Mouse (Mus musculus) C2C12 (cell line): Measurements from ENCODE around the gene Acoxl. TPM values are rescaled to one million over a fixed set of nuclear protein-coding genes. Genes with fewer than 3 reads are reported as not detected.

ENCODE experiments used
- H3K27me3 ChIP-seq: one replicate; pipeline ENCODE4 v1.6.1; 2011; ENCODE audit not compliant: control insufficient read depth, insufficient read depth, insufficient read length
- H3K36me3 ChIP-seq: one replicate; pipeline ENCODE4 v1.6.1; 2011; ENCODE audit not compliant: control insufficient read depth, insufficient read depth
- H3K4me3 ChIP-seq: one replicate; pipeline ENCODE4 v1.5.1; 2011; ENCODE audit warnings: mild to moderate bottlenecking, control low read depth; ENCODE audit not compliant: poor library complexity, insufficient read depth, severe bottlenecking
- H3K79me2 ChIP-seq: one replicate; pipeline ENCODE4 v1.6.1; 2011; ENCODE audit not compliant: control insufficient read depth, insufficient read depth
- H3K79me3 ChIP-seq: one replicate; pipeline ENCODE4 v1.6.1; 2011; ENCODE audit warnings: low read depth, control low read depth
- H3ac ChIP-seq: one replicate; pipeline ENCODE3; 2011; ENCODE audit warnings: low read depth; ENCODE audit not compliant: control insufficient read depth, insufficient read length
- CEBPB ChIP-seq: IDR thresholded peaks from one replicate; pipeline ENCODE4 v1.6.1; 2011; ENCODE audit warnings: low read depth, mild to moderate bottlenecking, control low read depth, moderate library complexity
- CTCF ChIP-seq: IDR thresholded peaks from one replicate; pipeline ENCODE4 v1.5.1; 2011; ENCODE audit not compliant: control insufficient read depth, insufficient read depth, insufficient read length
- FOSL1 ChIP-seq: IDR thresholded peaks from one replicate; pipeline ENCODE4 v1.8.0; 2011; ENCODE audit warnings: mild to moderate bottlenecking, low read length; ENCODE audit not compliant: poor library complexity, insufficient read depth, severe bottlenecking
- MAX ChIP-seq: IDR thresholded peaks from one replicate; pipeline ENCODE4 v1.6.1; 2011; ENCODE audit warnings: mild to moderate bottlenecking, control low read depth
- MYOD1 ChIP-seq: IDR thresholded peaks from one replicate; pipeline ENCODE4 v1.6.1; 2011; ENCODE audit warnings: low read depth; ENCODE audit not compliant: control insufficient read depth, insufficient read length
- MYOG ChIP-seq: IDR thresholded peaks from one replicate; pipeline ENCODE4 v1.6.1; 2011; ENCODE audit not compliant: control insufficient read depth, insufficient read length; ENCODE audit errors: extremely low read depth
- USF1 ChIP-seq: IDR thresholded peaks from one replicate; pipeline ENCODE4 v1.6.1; 2011; ENCODE audit warnings: low read depth, mild to moderate bottlenecking, control low read depth, moderate library complexity
- polyA plus RNA-seq: library from polyadenylated mRNA; unstranded; fragments of >200 nt; fragmentation: generic; extraction: Trizol; gene quantifications from one replicate; pipeline ENCODE4 v1.2.1, GENCODE M21; 2012; ENCODE audit warnings: missing spikeins

Acoxl gene
- polyA plus RNA-seq, 1 experiment: not detected

GRCm38 (mm10) chr2:127832103-127832832 is 6.4 kb upstream of the Acoxl start:
- Histone ChIP-seq H3ac (no peak overlapping the region), H3K4me3 (peak overlapping the region; percentile 95), H3K27me3 (peaks cover 4% of the 10 kb centered on the region), H3K79me2 (peaks cover 31% of the 10 kb centered on the region), H3K79me3 (peaks cover 19% of the 10 kb centered on the region), H3K36me3 (peaks cover 18% of the 10 kb centered on the region)
- TF ChIP-seq CTCF (no peak), USF1 (no peak), MYOD1 (no peak), FOSL1 (no peak), MYOG (no peak), MAX (no peak)

- Histone ChIP-seq H3K79me2 (peaks cover 31% of the 10 kb centered on the region), H3K4me3 (no peak overlapping the region), H3ac (no peak overlapping the region), H3K27me3 (peaks cover 4% of the 10 kb centered on the region), H3K79me3 (peaks cover 19% of the 10 kb centered on the region), H3K36me3 (peaks cover 12% of the 10 kb centered on the region)
- TF ChIP-seq CTCF (no peak), FOSL1 (no peak), CEBPB (no peak), MYOD1 (no peak), MYOG (no peak), USF1 (no peak), MAX (no peak)
Observed at GRCm38 (mm10) chr2:127832833-127833190, 5.9 kb upstream of the Acoxl start.

- no peaks in the 10 kb centered on the region for H3K36me3 ChIP-seq
- H3K27me3 ChIP-seq: peaks cover 22% of the 10 kb centered on the region
- no peaks in the 10 kb centered on the region for H3K79me2 ChIP-seq
- H3ac ChIP-seq: no peak overlapping the region
- TF ChIP-seq MAX (no peak), MYOG (no peak), CTCF (no peak), MYOD1 (no peak), FOSL1 (no peak), CEBPB (no peak), USF1 (no peak)
- H3K79me3 ChIP-seq: no peaks in the 10 kb centered on the region
- H3K4me3 ChIP-seq: no peak overlapping the region
Observed at GRCm38 (mm10) chr2:127839425-127839824, 749 bp downstream of the Acoxl start.

- no peaks in the 10 kb centered on the region for H3K36me3 ChIP-seq
- H3K79me3 ChIP-seq: no peaks in the 10 kb centered on the region
- peaks cover 22% of the 10 kb centered on the region for H3K27me3 ChIP-seq
- H3ac ChIP-seq: no peak overlapping the region
- H3K79me2 ChIP-seq: no peaks in the 10 kb centered on the region
- no peak overlapping the region for H3K4me3 ChIP-seq
- TF ChIP-seq CEBPB (no peak), MAX (no peak), FOSL1 (no peak), MYOD1 (no peak), USF1 (no peak), CTCF (no peak), MYOG (no peak)
Observed at GRCm38 (mm10) chr2:127841402-127841801, 2.7 kb downstream of the Acoxl start.

- no peak overlapping the region for H3ac ChIP-seq
- no peaks in the 10 kb centered on the region for H3K36me3 ChIP-seq
- peaks cover 18% of the 10 kb centered on the region for H3K27me3 ChIP-seq
- no peak overlapping the region for H3K4me3 ChIP-seq
- TF ChIP-seq MYOG: no peak
- no peak for TF ChIP-seq MYOD1
- no peak for TF ChIP-seq USF1
- TF ChIP-seq CTCF: no peak
- TF ChIP-seq MAX: no peak
- TF ChIP-seq CEBPB: no peak
- TF ChIP-seq FOSL1: no peak
- no peaks in the 10 kb centered on the region for H3K79me3 ChIP-seq
- H3K79me2 ChIP-seq: no peaks in the 10 kb centered on the region
Observed at GRCm38 (mm10) chr2:127842421-127842820, 3.7 kb downstream of the Acoxl start.
